Mouse (Mus musculus) granulocyte monocyte progenitor cell, adult 5-6 weeks (primary cell): Measurements from ENCODE around the gene Oprl1. TPM values are rescaled to one million over a fixed set of nuclear protein-coding genes. Genes with fewer than 3 reads are reported as not detected.
A peak's percentile ranks its signal among the peaks of the same experiment; 100 is the strongest.

Experiments used
- ATAC-seq: replicated peaks from 2 replicates; pipeline ENCODE4 v1.8.0; 2016; ENCODE audit warnings: mild to moderate bottlenecking, moderate TSS enrichment, inconsistent platforms; ENCODE audit not compliant: poor library complexity, severe bottlenecking
- total RNA-seq, 2 experiments: library from RNA; stranded (forward) in 1 of 2; stranded (reverse) in 1 of 2; fragments of 200-712, 200-1000 nt in 1 of 2; fragments of >200 nt in 1 of 2; fragmentation: Nextera tagmentation in 1 of 2; gene quantifications; 2 replicates each; pipeline ENCODE4 v1.2.3; 2014 to 2017

Oprl1 gene
- total RNA-seq, 2 experiments from 2014 or later = not detected

GRCm38 (mm10) chr2:181763886-181764527 lies 49.2 kb downstream of the Oprl1 start:
- ATAC-seq = no peak

GRCm38 (mm10) chr2:181764600-181764999 lies 49.8 kb downstream of the Oprl1 start:
- ATAC-seq = peak; percentile 42; the same call in 1 of the 2 replicates

- no peak for ATAC-seq
These were observed 50.4 kb downstream of the Oprl1 start for GRCm38 (mm10) chr2:181765251-181765650.

- ATAC-seq = no peak
These were observed 52.1 kb downstream of the Oprl1 start for GRCm38 (mm10) chr2:181766672-181767557.

- no peak for ATAC-seq
These were observed 53.6 kb downstream of the Oprl1 start for GRCm38 (mm10) chr2:181768451-181768850.

GRCm38 (mm10) chr2:181769397-181769796 lies 54.6 kb downstream of the Oprl1 start:
- ATAC-seq = no peak

Other genes starting within 250 kb of the Oprl1 start
- gene Abhd16b, start 221.8 kb upstream of the Oprl1 start, total RNA-seq (2014; fragmentation: Nextera tagmentation) = not detected in 2 replicates
- not detected in 2 replicates for gene Abhd16b, start 221.8 kb upstream of the Oprl1 start, total RNA-seq (2017)
- gene Tpd52l2, start 217.9 kb upstream of the Oprl1 start, total RNA-seq (2014; fragmentation: Nextera tagmentation) = 43.1 and 60.9 TPM in 2 replicates
- 115 and 129 TPM in 2 replicates for gene Tpd52l2, start 217.9 kb upstream of the Oprl1 start, total RNA-seq (2017)
- 43.8 and 47.1 TPM in 2 replicates for gene Dnajc5, start 194.5 kb upstream of the Oprl1 start, total RNA-seq (2014; fragmentation: Nextera tagmentation)
- gene Dnajc5, start 194.5 kb upstream of the Oprl1 start, total RNA-seq (2017) = 46.4 and 54.5 TPM in 2 replicates
- gene Uckl1, start 130.1 kb upstream of the Oprl1 start, total RNA-seq (2014; fragmentation: Nextera tagmentation) = 118 and 128 TPM in 2 replicates
- gene Uckl1, start 130.1 kb upstream of the Oprl1 start, total RNA-seq (2017) = 41.5 and 54.1 TPM in 2 replicates
- 30.8 and 35.2 TPM in 2 replicates for gene Prpf6, start 123.1 kb upstream of the Oprl1 start, total RNA-seq (2014; fragmentation: Nextera tagmentation)
- 68.8 and 71.6 TPM in 2 replicates for gene Prpf6, start 123.1 kb upstream of the Oprl1 start, total RNA-seq (2017)
- gene Zfp512b, start 122.2 kb upstream of the Oprl1 start, total RNA-seq (2014; fragmentation: Nextera tagmentation) = 21.1 and 23.5 TPM in 2 replicates
- 11.6 and 15.6 TPM in 2 replicates for gene Zfp512b, start 122.2 kb upstream of the Oprl1 start, total RNA-seq (2017)
- 6.2 and 13.1 TPM in 2 replicates for gene Samd10, start 115.8 kb upstream of the Oprl1 start, total RNA-seq (2014; fragmentation: Nextera tagmentation)
- gene Samd10, start 115.8 kb upstream of the Oprl1 start, total RNA-seq (2017) = 3.2 and 4.5 TPM in 2 replicates
- not detected in 2 replicates for gene Gm29797, start 58.0 kb upstream of the Oprl1 start, total RNA-seq (2014; fragmentation: Nextera tagmentation)
- not detected in 2 replicates for gene Gm29797, start 58.0 kb upstream of the Oprl1 start, total RNA-seq (2017)
- gene Sox18, start 43.4 kb upstream of the Oprl1 start, total RNA-seq (2014; fragmentation: Nextera tagmentation) = not detected in 2 replicates
- not detected in 2 replicates for gene Sox18, start 43.4 kb upstream of the Oprl1 start, total RNA-seq (2017)
- 25.2 and 27.0 TPM in 2 replicates for gene Tcea2, start 34.7 kb upstream of the Oprl1 start, total RNA-seq (2014; fragmentation: Nextera tagmentation)
- 13.6 and 14.1 TPM in 2 replicates for gene Tcea2, start 34.7 kb upstream of the Oprl1 start, total RNA-seq (2017)
- gene Rgs19, start 21.0 kb upstream of the Oprl1 start, total RNA-seq (2014; fragmentation: Nextera tagmentation) = 246 and 266 TPM in 2 replicates
- 78.6 and 96.8 TPM in 2 replicates for gene Rgs19, start 21.0 kb upstream of the Oprl1 start, total RNA-seq (2017)
- not detected in 2 replicates for gene Lkaaear1, start 16.6 kb upstream of the Oprl1 start, total RNA-seq (2014; fragmentation: Nextera tagmentation)
- not detected in 2 replicates for gene Lkaaear1, start 16.6 kb upstream of the Oprl1 start, total RNA-seq (2017)
- not detected in 2 replicates for gene Myt1, start 48.3 kb downstream of the Oprl1 start, total RNA-seq (2014; fragmentation: Nextera tagmentation)
- not detected in 2 replicates for gene Myt1, start 48.3 kb downstream of the Oprl1 start, total RNA-seq (2017)
- gene Pcmtd2, start 122.8 kb downstream of the Oprl1 start, total RNA-seq (2014; fragmentation: Nextera tagmentation) = 14.4 and 20.2 TPM in 2 replicates
- 15.9 and 18.3 TPM in 2 replicates for gene Pcmtd2, start 122.8 kb downstream of the Oprl1 start, total RNA-seq (2017)
- 27.7 and 31.2 TPM in 2 replicates for gene Polr3k, start 149.3 kb downstream of the Oprl1 start, total RNA-seq (2014; fragmentation: Nextera tagmentation)
- 21.8 and 31.1 TPM in 2 replicates for gene Polr3k, start 149.3 kb downstream of the Oprl1 start, total RNA-seq (2017)